Mouse (Mus musculus): ENCODE results near the gene Ahnak.

Gene Ahnak

GRCm38 (mm10) chr19:8974638-8975037, 14.4 kb upstream of the Ahnak start:
- DNase-seq = no peak

- no peak for DNase-seq
These were observed 13.6 kb upstream of the Ahnak start for GRCm38 (mm10) chr19:8975491-8975890.

- peak; percentile 63 for DNase-seq
These were observed 12.5 kb upstream of the Ahnak start for GRCm38 (mm10) chr19:8976535-8976934.

GRCm38 (mm10) chr19:8980771-8981170, 8.3 kb upstream of the Ahnak start:
- DNase-seq = no peak

- no peak for DNase-seq
These were observed 7.5 kb upstream of the Ahnak start for GRCm38 (mm10) chr19:8981450-8982168.

GRCm38 (mm10) chr19:8982303-8983149, 6.6 kb upstream of the Ahnak start:
- no peak for DNase-seq

GRCm38 (mm10) chr19:8983150-8983650, 5.9 kb upstream of the Ahnak start:
- DNase-seq = no peak

GRCm38 (mm10) chr19:8984255-8984868, 4.7 kb upstream of the Ahnak start:
- DNase-seq = peak; percentile 71

- DNase-seq = no peak
These were observed 3.2 kb upstream of the Ahnak start for GRCm38 (mm10) chr19:8985891-8986290.

GRCm38 (mm10) chr19:8987816-8988215, 1.3 kb upstream of the Ahnak start:
- DNase-seq = no peak

GRCm38 (mm10) chr19:8988346-8989065, 578 bp upstream of the Ahnak start:
- no peak for DNase-seq

GRCm38 (mm10) chr19:8989567-8990431, 715 bp downstream of the Ahnak start:
- DNase-seq = peak; percentile 94

GRCm38 (mm10) chr19:8990432-8991102, 1.5 kb downstream of the Ahnak start:
- no peak for DNase-seq

GRCm38 (mm10) chr19:8991245-8991870, 2.3 kb downstream of the Ahnak start:
- no peak for DNase-seq

GRCm38 (mm10) chr19:8991871-8992735, 3.0 kb downstream of the Ahnak start:
- peak; percentile 62 for DNase-seq

- peak; percentile 91 for DNase-seq
These were observed 3.9 kb downstream of the Ahnak start for GRCm38 (mm10) chr19:8992769-8993624.

- no peak for DNase-seq
These were observed 4.5 kb downstream of the Ahnak start for GRCm38 (mm10) chr19:8993625-8993912.

GRCm38 (mm10) chr19:8994813-8995607, 5.9 kb downstream of the Ahnak start:
- DNase-seq = no peak
